Mouse (Mus musculus): ENCODE data around the gene Trim46.

GRCm38 (mm10) chr3:89254994-89255393 lies 8.9 kb upstream of the Trim46 start:
- no peak for TF ChIP-seq EP300 (IDR thresholded peaks at IDR 0.05; ENCODE audit: low read depth)
- no peak for TF ChIP-seq CTCF (IDR thresholded peaks at IDR 0.05; ENCODE audit: low read depth)

All from heart, postnatal 0 days (tissue).